Mouse (Mus musculus) forebrain, postnatal 0 days (tissue): Measurements from ENCODE around the gene Amy2a1. TPM values are rescaled to one million over a fixed set of nuclear protein-coding genes. Genes with fewer than 3 reads are reported as not detected.
"Not testable (repeated sequence)": the region's sequence is repeated elsewhere in the genome, so short reads cannot be mapped to it uniquely, and the experiment has no call there.

Experiments used
- ATAC-seq: fragments of 200-750 bp; cut with Nextera tagmentation; 2 replicates; pipeline ENCODE4 v1.8.0; 2017; ENCODE audit warnings: mild to moderate bottlenecking, moderate library complexity
- DNase-seq: peaks from one replicate; pipeline ENCODE4 v3.0.0-alpha.2; 2015
- H3K27ac ChIP-seq: fragments of 300-500 bp; sonication (generic); 2 replicates; pipeline ENCODE4 v1.5.1; 2014; ENCODE audit warnings: low read depth, mild to moderate bottlenecking, antibody characterized with exemption, low read length, moderate library complexity, mixed read lengths
- H3K27me3 ChIP-seq: fragments of 300-500 bp; sonication (generic); 2 replicates; pipeline ENCODE4 v1.6.1; 2014; ENCODE audit warnings: mild to moderate bottlenecking, low read length, mixed read lengths; ENCODE audit not compliant: insufficient read depth
- H3K36me3 ChIP-seq: fragments of 300-500 bp; sonication (generic); 2 replicates; pipeline ENCODE4 v1.6.1; 2014; ENCODE audit warnings: mild to moderate bottlenecking, moderate library complexity; ENCODE audit not compliant: insufficient read depth
- H3K4me1 ChIP-seq: fragments of 300-500 bp; sonication (generic); 2 replicates; pipeline ENCODE4 v1.6.1; 2014; ENCODE audit warnings: antibody characterized with exemption; ENCODE audit not compliant: insufficient read depth
- H3K4me2 ChIP-seq: fragments of 300-500 bp; sonication (generic); 2 replicates; pipeline ENCODE4 v1.6.1; 2014; ENCODE audit warnings: low read depth, mild to moderate bottlenecking, moderate library complexity
- H3K4me3 ChIP-seq: fragments of 300-500 bp; sonication (generic); 2 replicates; pipeline ENCODE4 v1.5.1; 2014; ENCODE audit warnings: low read depth, low read length, mixed read lengths
- H3K9ac ChIP-seq: fragments of 300-500 bp; sonication (generic); 2 replicates; pipeline ENCODE4 v1.6.1; 2014; ENCODE audit warnings: mild to moderate bottlenecking
- H3K9me3 ChIP-seq: fragments of 300-500 bp; sonication (generic); 2 replicates; pipeline ENCODE4 v1.6.1; 2016; ENCODE audit warnings: low read length
- CTCF ChIP-seq: sonication (generic); IDR thresholded peaks from 2 replicates; pipeline ENCODE4 v1.5.1; 2016; ENCODE audit warnings: antibody characterized with exemption, control low read depth, low read depth
- WGBS: fragments of 180-500 bp; shearing (Covaris S2); extraction: QIAGEN DNeasy Blood & Tissue Kit; methylation state at CpG from one replicate; pipeline ENCODE4 v1.1.7; 2014; 5-methylcytosine and 5-hydroxymethylcytosine counted together
- polyA plus RNA-seq: library from polyadenylated mRNA; unstranded; fragments of >200 nt; fragmentation: Nextera tagmentation; extraction: Ambion mirVana; gene quantifications from 2 replicates; pipeline ENCODE4 v1.2.1, GENCODE M21; 2015
- total RNA-seq: library from RNA; depleted of rRNA; stranded (reverse); fragments of >200 nt; gene quantifications from 2 replicates; pipeline ENCODE4 v1.2.3, GENCODE M21; 2014; rRNA removed

The Amy2a1 gene
- total RNA-seq = not detected in 2 replicates
- polyA plus RNA-seq = not detected in 2 replicates

DNA sequence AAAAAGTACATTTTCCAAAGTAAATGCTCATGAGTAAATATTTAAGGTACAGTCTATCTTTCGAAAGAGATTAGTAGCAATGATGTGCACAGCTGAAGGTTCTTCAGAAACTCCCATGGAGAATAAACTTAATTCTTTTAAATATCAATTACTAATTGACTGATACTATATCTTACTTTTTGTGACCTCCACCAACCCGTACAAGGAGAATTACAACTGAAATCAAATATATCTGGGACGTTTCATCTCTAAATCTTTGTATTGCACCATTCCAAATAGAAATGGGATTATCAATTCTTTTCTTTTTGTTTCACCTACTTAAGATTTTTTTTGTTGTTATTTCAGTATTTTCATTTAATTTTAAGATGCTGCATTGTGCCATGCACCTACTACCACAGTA, at the start of gene Amy2a1:
Gene Amy2a1, minus strand, starts transcription at position 101 of the 400 bp plus-strand sequence.
- not testable (repeated sequence) for H3K4me3 ChIP-seq, H3K9ac ChIP-seq, DNase-seq, H3K4me2 ChIP-seq, H3K27me3 ChIP-seq, H3K27ac ChIP-seq, ATAC-seq, H3K4me1 ChIP-seq, H3K9me3 ChIP-seq, H3K36me3 ChIP-seq
- WGBS = 86% methylated on average over 2 of the region's 3 CpGs

DNA sequence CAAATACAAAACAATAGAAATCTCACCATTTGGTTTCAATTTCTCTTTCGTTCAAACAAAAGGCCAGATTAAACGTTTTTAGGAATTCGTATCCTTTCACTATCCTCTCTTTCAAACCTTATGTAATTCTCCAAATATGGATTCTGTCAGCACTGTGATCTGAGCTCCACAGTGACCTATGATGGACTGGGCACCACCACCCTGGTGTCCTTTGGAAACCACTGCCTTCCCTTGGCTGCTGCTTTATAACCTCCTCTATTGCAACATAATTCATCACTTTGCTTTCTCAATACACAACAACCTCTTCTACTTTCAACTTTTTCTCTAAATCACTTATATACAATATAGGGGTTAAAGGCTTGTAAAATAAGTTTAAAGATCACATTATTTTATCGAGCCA, 42.4 kb upstream of the Amy2a1 start:
- no peaks in the 10 kb centered on the region for H3K9me3 ChIP-seq
- H3K4me1 ChIP-seq = no peaks in the 10 kb centered on the region
- H3K27ac ChIP-seq = no peak overlapping the region
- 78% methylated on average over 4 of the region's 4 CpGs for WGBS
- ATAC-seq (no peak), DNase-seq (no peak)
- H3K4me2 ChIP-seq = no peak overlapping the region
- TF ChIP-seq CTCF = no peak
- no peak overlapping the region for H3K9ac ChIP-seq
- H3K4me3 ChIP-seq = no peak overlapping the region
- no peaks in the 10 kb centered on the region for H3K27me3 ChIP-seq
- H3K36me3 ChIP-seq = no peaks in the 10 kb centered on the region

DNA sequence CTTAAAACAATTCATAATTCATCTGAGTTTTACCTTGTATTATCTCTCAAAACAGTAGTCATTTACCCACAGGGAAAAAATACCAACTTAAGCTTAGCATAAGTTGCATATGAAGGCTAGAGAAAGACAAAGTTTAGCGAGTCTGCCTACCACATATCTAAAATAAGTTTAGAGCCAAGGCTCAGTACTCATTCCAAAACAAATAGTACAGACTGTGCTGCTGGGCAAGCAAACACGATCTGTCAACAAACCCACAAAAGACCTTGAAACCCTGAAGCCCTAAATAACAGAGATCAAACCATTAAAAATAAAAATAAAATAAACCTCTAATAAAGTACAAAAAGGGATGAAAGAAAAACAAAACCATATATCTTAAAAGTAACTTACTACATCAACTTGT, 41.9 kb upstream of the Amy2a1 start:
- Histone ChIP-seq H3K27ac (no peak overlapping the region), H3K36me3 (no peaks in the 10 kb centered on the region), H3K27me3 (no peaks in the 10 kb centered on the region), H3K4me2 (no peak overlapping the region), H3K4me1 (no peaks in the 10 kb centered on the region), H3K9me3 (no peaks in the 10 kb centered on the region), H3K4me3 (no peak overlapping the region), H3K9ac (no peak overlapping the region)
- no peak for TF ChIP-seq CTCF
- DNase-seq = no peak
- ATAC-seq = no peak
- WGBS = 79% methylated on average over 2 of the region's 2 CpGs

DNA sequence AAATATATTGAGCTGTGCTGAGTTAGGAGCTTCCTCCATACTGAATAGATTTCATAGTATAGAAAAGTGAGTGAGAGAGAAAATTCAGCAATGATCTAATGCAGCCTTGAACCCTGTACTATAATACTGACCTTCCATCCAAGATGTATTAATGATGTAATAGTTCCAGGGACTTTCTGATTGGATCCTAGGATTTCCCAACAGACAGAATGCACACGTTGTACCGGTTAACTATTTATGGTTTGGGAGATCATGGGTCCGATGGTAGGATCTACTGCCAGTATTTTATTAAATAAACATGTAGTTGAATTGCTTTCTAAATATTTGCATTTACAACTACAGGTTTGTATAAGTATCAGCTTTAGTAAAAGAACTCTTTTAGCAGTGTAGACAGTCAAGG, 39.9 kb upstream of the Amy2a1 start:
- DNase-seq = no peak
- TF ChIP-seq CTCF = no peak
- H3K4me3 ChIP-seq = no peak overlapping the region
- ATAC-seq = no peak
- no peak overlapping the region for H3K9ac ChIP-seq
- H3K27ac ChIP-seq = no peak overlapping the region
- H3K4me1 ChIP-seq = no peaks in the 10 kb centered on the region
- H3K4me2 ChIP-seq = no peak overlapping the region
- WGBS = 93% methylated on average over 3 of the region's 3 CpGs
- no peaks in the 10 kb centered on the region for H3K9me3 ChIP-seq
- no peaks in the 10 kb centered on the region for H3K27me3 ChIP-seq
- H3K36me3 ChIP-seq = no peaks in the 10 kb centered on the region

DNA sequence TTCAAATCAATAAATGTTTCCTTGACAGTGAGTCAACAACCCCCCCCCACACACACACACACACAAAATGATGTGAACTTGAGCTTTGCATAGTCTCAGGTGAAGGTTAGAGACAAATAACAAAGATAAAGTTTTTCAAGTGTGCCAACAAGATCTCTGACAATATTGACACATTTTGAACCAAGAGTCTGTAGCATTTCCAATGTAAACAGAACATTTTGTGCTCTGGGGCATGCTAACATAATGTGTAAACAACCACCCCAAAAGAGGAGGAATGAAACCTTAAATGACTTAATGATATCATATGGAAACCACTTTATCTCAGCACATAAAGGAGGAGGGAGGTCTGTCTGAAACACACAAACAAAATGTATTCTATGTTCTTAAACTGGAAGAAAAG, 7.5 kb upstream of the Amy2a1 start:
- H3K27me3 ChIP-seq = no peaks in the 10 kb centered on the region
- ATAC-seq (no peak), DNase-seq (no peak)
- H3K9ac ChIP-seq = no peak overlapping the region
- H3K4me3 ChIP-seq = no peak overlapping the region
- H3K4me2 ChIP-seq = no peak overlapping the region
- no peak for TF ChIP-seq CTCF
- H3K27ac ChIP-seq = no peak overlapping the region
- H3K9me3 ChIP-seq = no peaks in the 10 kb centered on the region
- no peaks in the 10 kb centered on the region for H3K4me1 ChIP-seq
- H3K36me3 ChIP-seq = no peaks in the 10 kb centered on the region

Other genes with a start within 250 kb of the Amy2a1 start
- 0.08 TPM in 1 of 2 replicates, not detected in the other for gene Amy2a4, start 241.0 kb downstream of the Amy2a1 start, total RNA-seq
- not detected in 2 replicates for gene Amy2a4, start 241.0 kb downstream of the Amy2a1 start, polyA plus RNA-seq
- 0.08 TPM in 1 of 2 replicates, not detected in the other for gene Amy2a3, start 208.4 kb downstream of the Amy2a1 start, total RNA-seq
- gene Amy2a3, start 208.4 kb downstream of the Amy2a1 start, polyA plus RNA-seq = not detected in 2 replicates
- gene Amy2a2, start 175.8 kb downstream of the Amy2a1 start, total RNA-seq = 0.08 TPM in 1 of 2 replicates, not detected in the other
- gene Amy2a2, start 175.8 kb downstream of the Amy2a1 start, polyA plus RNA-seq = not detected in 2 replicates
- gene Amy1, start 74.3 kb upstream of the Amy2a1 start, total RNA-seq = 27.8 and 53.7 TPM in 2 replicates
- 14.4 and 17.5 TPM in 2 replicates for gene Amy1, start 74.3 kb upstream of the Amy2a1 start, polyA plus RNA-seq
- gene Rnpc3, start 97.7 kb upstream of the Amy2a1 start, total RNA-seq = 47.6 and 54.6 TPM in 2 replicates
- gene Rnpc3, start 97.7 kb upstream of the Amy2a1 start, polyA plus RNA-seq = 34.9 and 39.5 TPM in 2 replicates